Mouse (Mus musculus) olfactory bulb, adult 2 months (tissue): ENCODE measurements around the gene Pcdh19.

Source experiments
- CTCF ChIP-seq: fragments of 200-500 bp; IDR thresholded peaks from 2 replicates; pipeline ENCODE4 v1.5.1; 2012; ENCODE audit warnings: low read depth, mild to moderate bottlenecking, low read length, moderate library complexity; ENCODE audit not compliant: insufficient read depth
- POLR2A ChIP-seq: fragments of 200-500 bp; IDR thresholded peaks from 2 replicates; pipeline ENCODE4 v1.6.1; 2012; ENCODE audit warnings: mild to moderate bottlenecking, low read depth, low read length, moderate library complexity; ENCODE audit not compliant: insufficient read depth

DNA sequence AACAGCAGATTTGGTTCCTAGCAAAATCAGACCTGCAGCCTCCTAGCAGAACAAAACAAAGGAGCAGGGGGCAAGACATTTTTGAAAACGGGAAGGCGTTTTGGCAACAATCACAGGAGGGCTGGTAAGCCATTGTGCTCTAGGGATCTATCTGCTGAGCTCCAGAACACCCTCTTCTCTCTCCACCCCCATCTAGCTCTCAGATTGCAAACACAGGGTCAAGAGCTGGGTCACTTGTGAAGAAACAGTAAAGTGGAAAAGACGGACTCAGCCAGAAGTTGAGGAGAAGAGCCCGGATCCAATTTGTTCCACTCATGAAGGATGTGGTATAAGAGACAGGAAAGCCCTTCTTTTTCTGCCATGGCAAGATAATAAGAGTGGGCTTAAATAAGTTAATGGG lies 7.7 kb upstream of the Pcdh19 start:
- no peak for TF ChIP-seq CTCF
- TF ChIP-seq POLR2A = no peak
